Mouse (Mus musculus): ENCODE data around the gene Tbc1d32. TPM values are rescaled to one million over a fixed set of nuclear protein-coding genes. Genes with fewer than 3 reads are reported as not detected.
A peak's percentile ranks its signal among the peaks of the same experiment; 100 is the strongest.

Gene Tbc1d32
- 2.9 and 3.3 TPM in 2 replicates for polyA plus RNA-seq (2014; fragmentation: Nextera tagmentation; extraction: Ambion mirVana)

DNA sequence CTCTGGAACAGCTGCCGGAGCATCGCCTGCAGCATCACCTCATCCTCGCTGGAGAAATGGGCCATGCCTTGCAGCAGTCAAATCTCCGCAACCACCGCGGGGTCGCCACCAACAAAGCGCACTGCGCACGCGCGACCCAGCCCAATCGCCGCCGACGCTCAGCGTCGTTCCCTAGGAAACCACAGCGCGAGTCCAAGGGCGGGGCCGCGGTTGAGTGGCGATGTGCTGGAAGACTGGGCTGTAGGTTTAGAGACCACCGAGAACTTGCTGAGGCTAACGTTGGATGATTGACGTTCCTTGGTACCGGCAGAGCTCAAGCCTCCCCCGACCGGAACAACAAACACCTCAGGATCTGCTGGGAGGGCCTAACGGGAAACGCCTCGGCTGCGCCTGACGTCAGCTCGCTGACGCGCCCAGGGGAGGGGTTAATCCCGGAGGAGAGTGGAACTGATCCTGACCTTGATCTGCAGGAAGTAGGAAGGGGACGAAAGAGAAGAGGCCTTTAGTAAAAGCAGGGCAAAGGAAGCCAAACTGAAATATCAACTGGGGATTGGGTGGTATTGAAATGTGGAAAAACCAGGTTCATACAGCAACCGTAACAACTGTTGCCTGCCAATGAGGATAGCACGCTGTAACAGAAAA, at the start of gene Tbc1d32:
TSS of gene Tbc1d32 (minus strand) at position 122 of the 642 bp plus-strand sequence.
- 4% methylated on average over 40 of the region's 42 CpGs for WGBS
- Histone ChIP-seq H3K36me3 (ENCODE audit: control insufficient read depth, insufficient read depth, low read length) (no peaks in the 10 kb centered on the region), H3K4me2 (ENCODE audit: low read depth, low read length) (peak within 1 kb of the TSS; percentile 65), H3K9me3 (ENCODE audit: control insufficient read depth, low read length) (no peaks in the 10 kb centered on the region), H3K27me3 (replicated peaks; ENCODE audit: control insufficient read depth, insufficient read depth, low read length) (no peaks in the 10 kb centered on the region), H3K27ac (replicated peaks; ENCODE audit: low read depth, low read length) (peak within 1 kb of the TSS; percentile 93), H3K4me3 (ENCODE audit: low read depth, low read length) (peak within 1 kb of the TSS; percentile 56), H3K4me1 (ENCODE audit: control insufficient read depth, insufficient read depth, low read length) (peaks cover 6% of the 10 kb centered on the region; the same call in 1 of the 2 replicates), H3K9ac (ENCODE audit: low read depth, low read length) (peak within 1 kb of the TSS; percentile 74)
- DNase-seq (ENCODE audit: low spot score) (peak; percentile 95), ATAC-seq (ENCODE audit: low read depth) (peak; percentile 98)

GRCm38 (mm10) chr10:56227771-56228275, 666 bp downstream of the Tbc1d32 start:
- Histone ChIP-seq H3K27me3 (replicated peaks; ENCODE audit: control insufficient read depth, insufficient read depth, low read length) (no peaks in the 10 kb centered on the region), H3K27ac (replicated peaks; ENCODE audit: low read depth, low read length) (peak overlapping the region; percentile 93; the same call in 1 of the 2 replicates), H3K4me1 (ENCODE audit: control insufficient read depth, insufficient read depth, low read length) (peaks cover 6% of the 10 kb centered on the region; the same call in 1 of the 2 replicates), H3K4me2 (ENCODE audit: low read depth, low read length) (peak overlapping the region; percentile 65), H3K36me3 (ENCODE audit: control insufficient read depth, insufficient read depth, low read length) (no peaks in the 10 kb centered on the region), H3K9me3 (ENCODE audit: control insufficient read depth, low read length) (no peaks in the 10 kb centered on the region), H3K4me3 (ENCODE audit: low read depth, low read length) (peak overlapping the region; percentile 56), H3K9ac (ENCODE audit: low read depth, low read length) (peak overlapping the region; percentile 74)
- DNase-seq (ENCODE audit: low spot score) (no peak), ATAC-seq (ENCODE audit: low read depth) (no peak)
- WGBS: 80% methylated on average over 8 of the region's 8 CpGs

- Histone ChIP-seq H3K9ac (ENCODE audit: low read depth, low read length) (no peak overlapping the region), H3K4me3 (ENCODE audit: low read depth, low read length) (no peak overlapping the region), H3K4me2 (ENCODE audit: low read depth, low read length) (no peak overlapping the region), H3K36me3 (ENCODE audit: control insufficient read depth, insufficient read depth, low read length) (0 out of 2 replicates have a peak, but pooled peaks cover 3% of the 10 kb centered on the region), H3K4me1 (ENCODE audit: control insufficient read depth, insufficient read depth, low read length) (no peaks in the 10 kb centered on the region), H3K27ac (replicated peaks; ENCODE audit: low read depth, low read length) (no peak overlapping the region), H3K27me3 (replicated peaks; ENCODE audit: control insufficient read depth, insufficient read depth, low read length) (no peaks in the 10 kb centered on the region), H3K9me3 (ENCODE audit: control insufficient read depth, low read length) (no peaks in the 10 kb centered on the region)
- DNase-seq (ENCODE audit: low spot score) (no peak), ATAC-seq (ENCODE audit: low read depth) (no peak)
- 79% methylated on average over 3 of the region's 3 CpGs for WGBS
Observed at GRCm38 (mm10) chr10:56215797-56216196, 12.7 kb downstream of the Tbc1d32 start.

DNA sequence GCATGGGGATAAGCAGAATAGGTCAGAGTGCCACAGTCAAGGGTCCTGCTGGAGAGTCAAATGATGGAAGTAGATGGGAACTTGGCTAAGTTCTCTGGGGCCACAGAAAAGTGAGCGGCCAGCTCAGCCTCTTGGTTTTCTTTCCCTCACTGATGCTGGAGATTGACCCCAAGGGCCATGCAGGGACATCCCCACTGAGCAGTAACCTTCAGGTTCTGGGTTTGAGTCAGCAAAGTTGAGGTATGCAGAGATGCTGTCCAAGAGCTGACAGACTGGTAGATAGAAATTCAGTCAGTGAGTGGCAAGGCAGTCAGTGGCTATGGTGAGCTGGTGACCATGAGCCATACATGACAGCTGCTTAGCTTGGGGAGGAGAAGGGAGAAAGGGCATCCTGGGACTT, 18.1 kb downstream of the Tbc1d32 start:
- Histone ChIP-seq H3K9ac (ENCODE audit: low read depth, low read length) (no peak overlapping the region), H3K27ac (replicated peaks; ENCODE audit: low read depth, low read length) (no peak overlapping the region), H3K9me3 (ENCODE audit: control insufficient read depth, low read length) (no peaks in the 10 kb centered on the region), H3K4me2 (ENCODE audit: low read depth, low read length) (no peak overlapping the region), H3K36me3 (ENCODE audit: control insufficient read depth, insufficient read depth, low read length) (no peaks in the 10 kb centered on the region), H3K27me3 (replicated peaks; ENCODE audit: control insufficient read depth, insufficient read depth, low read length) (no peaks in the 10 kb centered on the region), H3K4me3 (ENCODE audit: low read depth, low read length) (no peak overlapping the region), H3K4me1 (ENCODE audit: control insufficient read depth, insufficient read depth, low read length) (no peaks in the 10 kb centered on the region)
- WGBS: 100% methylated on average over 1 of the region's 1 CpGs
- no peak for DNase-seq (ENCODE audit: low spot score)
- ATAC-seq (ENCODE audit: low read depth): no peak

GRCm38 (mm10) chr10:56206802-56207404, 21.6 kb downstream of the Tbc1d32 start:
- DNase-seq (ENCODE audit: low spot score) (no peak), ATAC-seq (ENCODE audit: low read depth) (no peak)
- 77% methylated on average over 8 of the region's 8 CpGs for WGBS
- Histone ChIP-seq H3K36me3 (ENCODE audit: control insufficient read depth, insufficient read depth, low read length) (no peaks in the 10 kb centered on the region), H3K4me1 (ENCODE audit: control insufficient read depth, insufficient read depth, low read length) (no peaks in the 10 kb centered on the region), H3K9me3 (ENCODE audit: control insufficient read depth, low read length) (no peaks in the 10 kb centered on the region), H3K27me3 (replicated peaks; ENCODE audit: control insufficient read depth, insufficient read depth, low read length) (no peaks in the 10 kb centered on the region), H3K4me3 (ENCODE audit: low read depth, low read length) (no peak overlapping the region), H3K4me2 (ENCODE audit: low read depth, low read length) (no peak overlapping the region), H3K27ac (replicated peaks; ENCODE audit: low read depth, low read length) (no peak overlapping the region), H3K9ac (ENCODE audit: low read depth, low read length) (no peak overlapping the region)

- Histone ChIP-seq H3K9me3 (ENCODE audit: control insufficient read depth, low read length) (no peaks in the 10 kb centered on the region), H3K4me1 (ENCODE audit: control insufficient read depth, insufficient read depth, low read length) (no peaks in the 10 kb centered on the region), H3K4me3 (ENCODE audit: low read depth, low read length) (no peak overlapping the region), H3K36me3 (ENCODE audit: control insufficient read depth, insufficient read depth, low read length) (no peaks in the 10 kb centered on the region), H3K4me2 (ENCODE audit: low read depth, low read length) (no peak overlapping the region), H3K27me3 (replicated peaks; ENCODE audit: control insufficient read depth, insufficient read depth, low read length) (no peaks in the 10 kb centered on the region), H3K27ac (replicated peaks; ENCODE audit: low read depth, low read length) (no peak overlapping the region), H3K9ac (ENCODE audit: low read depth, low read length) (no peak overlapping the region)
- ATAC-seq (ENCODE audit: low read depth): no peak
- 91% methylated on average over 2 of the region's 2 CpGs for WGBS
- no peak for DNase-seq (ENCODE audit: low spot score)
Observed at GRCm38 (mm10) chr10:56204348-56204747, 24.1 kb downstream of the Tbc1d32 start.

DNA sequence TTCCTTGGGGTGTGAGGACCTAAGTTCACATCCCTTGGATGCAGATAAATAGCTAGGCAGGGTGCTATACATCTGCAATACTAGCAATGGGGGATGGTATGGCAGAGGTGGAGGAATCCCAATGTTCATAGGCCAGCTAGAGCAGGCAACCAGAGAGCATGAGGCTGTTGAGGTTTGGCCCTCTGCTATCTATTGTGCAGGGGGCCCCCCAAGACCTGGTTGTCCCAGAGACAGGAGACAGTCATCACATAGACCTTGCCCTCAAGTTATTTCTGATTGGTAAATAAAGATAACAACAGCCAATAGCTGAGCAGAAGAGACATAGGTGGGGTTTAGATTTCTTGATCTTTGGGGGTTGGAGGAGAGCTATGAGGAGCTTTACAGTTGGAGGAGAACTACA, 28.6 kb downstream of the Tbc1d32 start:
- no peak for ATAC-seq (ENCODE audit: low read depth)
- Histone ChIP-seq H3K27me3 (replicated peaks; ENCODE audit: control insufficient read depth, insufficient read depth, low read length) (no peaks in the 10 kb centered on the region), H3K9me3 (ENCODE audit: control insufficient read depth, low read length) (no peaks in the 10 kb centered on the region), H3K36me3 (ENCODE audit: control insufficient read depth, insufficient read depth, low read length) (no peaks in the 10 kb centered on the region), H3K4me2 (ENCODE audit: low read depth, low read length) (no peak overlapping the region), H3K27ac (replicated peaks; ENCODE audit: low read depth, low read length) (no peak overlapping the region), H3K4me3 (ENCODE audit: low read depth, low read length) (no peak overlapping the region), H3K9ac (ENCODE audit: low read depth, low read length) (no peak overlapping the region), H3K4me1 (ENCODE audit: control insufficient read depth, insufficient read depth, low read length) (no peaks in the 10 kb centered on the region)
- no peak for DNase-seq (ENCODE audit: low spot score)

GRCm38 (mm10) chr10:56198691-56199090, 29.8 kb downstream of the Tbc1d32 start:
- DNase-seq (ENCODE audit: low spot score): peak; percentile 15
- Histone ChIP-seq H3K4me2 (ENCODE audit: low read depth, low read length) (no peak overlapping the region), H3K9me3 (ENCODE audit: control insufficient read depth, low read length) (no peaks in the 10 kb centered on the region), H3K27ac (replicated peaks; ENCODE audit: low read depth, low read length) (no peak overlapping the region), H3K4me3 (ENCODE audit: low read depth, low read length) (no peak overlapping the region), H3K4me1 (ENCODE audit: control insufficient read depth, insufficient read depth, low read length) (no peaks in the 10 kb centered on the region), H3K9ac (ENCODE audit: low read depth, low read length) (no peak overlapping the region), H3K27me3 (replicated peaks; ENCODE audit: control insufficient read depth, insufficient read depth, low read length) (no peaks in the 10 kb centered on the region), H3K36me3 (ENCODE audit: control insufficient read depth, insufficient read depth, low read length) (no peaks in the 10 kb centered on the region)
- ATAC-seq (ENCODE audit: low read depth): 0 out of 2 replicates have a peak, but pooled peaks have one; percentile 37
- WGBS: 50% methylated on average over 3 of the region's 3 CpGs

All from embryonic facial prominence, embryonic 14.5 days (tissue).